Mouse (Mus musculus): Measurements from ENCODE around the gene Arnt. TPM values are rescaled to one million over a fixed set of nuclear protein-coding genes. Genes with fewer than 3 reads are reported as not detected.

The Arnt gene
- polyA plus RNA-seq, 1 experiment: 18.3 TPM

DNA sequence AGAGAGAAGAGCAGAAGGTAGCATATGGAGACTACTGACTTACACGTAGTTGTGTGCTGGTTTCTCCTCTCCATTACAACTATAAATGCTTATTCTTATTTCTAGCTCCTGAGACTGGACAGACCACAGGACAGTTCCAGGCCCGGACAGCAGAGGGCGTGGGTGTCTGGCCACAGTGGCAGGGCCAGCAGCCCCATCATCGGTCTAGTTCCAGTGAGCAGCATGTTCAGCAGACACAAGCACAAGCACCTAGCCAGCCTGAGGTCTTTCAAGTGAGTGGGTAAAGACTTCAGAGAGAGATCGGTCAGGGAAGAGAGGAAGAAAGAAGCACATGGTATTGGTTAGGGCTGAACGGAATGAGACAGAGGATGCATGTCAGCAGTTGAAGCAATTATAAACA, 60.2 kb downstream of the Arnt start:
- no peak overlapping the region for H3K27ac ChIP-seq (ENCODE audit: control insufficient read depth, insufficient read depth, low read depth, low read length, poor library complexity)
- 54% methylated on average over 6 of the region's 6 CpGs for WGBS

DNA sequence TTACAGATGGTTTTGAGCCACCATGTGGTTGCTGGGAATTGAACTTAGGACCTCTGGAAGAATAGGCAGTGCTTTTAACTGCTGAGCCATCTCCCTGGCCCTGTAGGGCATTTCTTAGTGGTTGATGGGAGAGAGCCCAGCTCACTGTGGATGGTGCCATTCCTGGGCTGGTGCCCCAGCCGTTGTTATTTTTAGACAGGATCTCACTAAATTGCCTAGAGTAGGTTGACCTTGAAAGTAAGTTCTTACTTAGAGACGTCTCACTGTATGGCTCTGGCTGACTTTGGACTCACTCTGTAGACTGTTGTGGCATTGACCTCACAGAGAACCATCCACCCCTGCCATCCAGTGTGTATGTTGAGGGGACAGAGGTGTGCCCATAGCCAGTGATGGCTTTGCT, 64.0 kb downstream of the Arnt start:
- no peak overlapping the region for H3K4me3 ChIP-seq (replicated peaks; ENCODE audit: control insufficient read depth, low read depth, low read length)
- H3K27ac ChIP-seq (ENCODE audit: control insufficient read depth, insufficient read depth, low read depth, low read length, poor library complexity): no peak overlapping the region
- WGBS: 81% methylated on average over 2 of the region's 2 CpGs
- TF ChIP-seq POLR2A (IDR thresholded peaks at IDR 0.05; ENCODE audit: borderline replicate concordance, control insufficient read depth, low read depth, low read length) (no peak), CTCF (IDR thresholded peaks at IDR 0.05; ENCODE audit: control insufficient read depth, insufficient read depth, low read length) (no peak)
- no peaks in the 10 kb centered on the region; the same call in 1 of the 2 replicates for H3K4me1 ChIP-seq (ENCODE audit: control insufficient read depth, insufficient read depth, low read length)

More for the DNA sequence above, 60.2 kb downstream of the Arnt start:
- Histone ChIP-seq H3K4me1 (ENCODE audit: control insufficient read depth, insufficient read depth, low read length) (no peaks in the 10 kb centered on the region; the same call in 1 of the 2 replicates), H3K4me3 (replicated peaks; ENCODE audit: control insufficient read depth, low read depth, low read length) (no peak overlapping the region)
- TF ChIP-seq CTCF (IDR thresholded peaks at IDR 0.05; ENCODE audit: control insufficient read depth, insufficient read depth, low read length): peak; percentile 86
- no peak for TF ChIP-seq POLR2A (IDR thresholded peaks at IDR 0.05; ENCODE audit: borderline replicate concordance, control insufficient read depth, low read depth, low read length)

DNA sequence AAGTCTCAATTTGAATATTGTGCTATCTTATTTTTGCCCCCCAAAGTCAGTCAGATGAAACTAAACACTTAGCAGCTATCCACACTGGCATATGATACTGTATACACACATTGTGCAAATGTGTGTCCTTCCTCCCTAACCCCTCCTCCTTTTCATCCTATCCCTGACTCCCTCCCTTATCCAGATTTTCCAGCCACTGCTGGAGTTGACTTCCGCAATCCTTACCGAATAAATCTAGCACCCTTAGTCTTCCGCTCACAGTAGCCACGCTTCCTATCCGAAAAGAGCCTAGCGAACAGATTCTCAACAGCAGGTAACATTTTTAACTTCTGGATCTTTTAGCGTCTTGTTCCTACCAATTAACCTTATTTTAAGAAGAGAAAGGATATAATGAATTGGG, 64.8 kb downstream of the Arnt start, which contains the start of gene Ctsk:
TSS of gene Ctsk (plus strand) at position 233 of the 400 bp plus-strand sequence.
- TF ChIP-seq POLR2A (IDR thresholded peaks at IDR 0.05; ENCODE audit: borderline replicate concordance, control insufficient read depth, low read depth, low read length) (no peak), CTCF (IDR thresholded peaks at IDR 0.05; ENCODE audit: control insufficient read depth, insufficient read depth, low read length) (no peak)
- Histone ChIP-seq H3K4me1 (ENCODE audit: control insufficient read depth, insufficient read depth, low read length) (no peaks in the 10 kb centered on the region; the same call in 1 of the 2 replicates), H3K4me3 (replicated peaks; ENCODE audit: control insufficient read depth, low read depth, low read length) (no peak within 1 kb of the TSS), H3K27ac (ENCODE audit: control insufficient read depth, insufficient read depth, low read depth, low read length, poor library complexity) (no peak within 1 kb of the TSS)
- 91% methylated on average over 7 of the region's 7 CpGs for WGBS

DNA sequence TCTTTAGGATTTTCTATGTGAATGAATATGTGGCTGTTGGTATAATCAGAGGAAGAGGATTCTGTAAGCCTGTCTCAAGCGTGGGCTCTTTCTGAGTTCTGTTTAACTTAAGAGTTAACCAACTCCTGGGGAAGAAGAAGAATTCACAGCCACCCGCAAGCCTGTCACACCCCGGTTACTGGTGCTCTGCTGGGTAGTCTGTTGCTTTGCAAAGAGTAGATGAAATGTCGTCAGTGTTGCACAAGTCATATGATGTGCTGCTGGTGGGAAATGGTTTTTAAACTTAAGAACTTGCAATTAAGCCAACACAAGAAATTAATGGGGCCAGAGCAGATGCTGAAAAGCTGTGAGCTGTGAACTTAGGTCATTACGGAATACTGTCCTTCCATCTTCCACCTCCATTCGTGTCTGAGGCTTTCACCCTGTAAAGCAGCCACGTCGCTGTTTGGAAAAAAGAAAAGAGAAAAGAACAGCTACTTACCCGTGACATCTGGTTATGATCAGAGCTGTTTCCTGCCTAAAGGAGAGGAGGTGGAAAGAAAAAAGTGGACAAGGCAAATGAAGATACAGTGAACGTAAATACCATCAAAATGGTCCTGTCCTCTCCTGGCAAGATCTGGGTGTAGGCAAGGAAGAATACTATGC, 65.4 kb downstream of the Arnt start:
- WGBS: 65% methylated on average over 10 of the region's 10 CpGs

DNA sequence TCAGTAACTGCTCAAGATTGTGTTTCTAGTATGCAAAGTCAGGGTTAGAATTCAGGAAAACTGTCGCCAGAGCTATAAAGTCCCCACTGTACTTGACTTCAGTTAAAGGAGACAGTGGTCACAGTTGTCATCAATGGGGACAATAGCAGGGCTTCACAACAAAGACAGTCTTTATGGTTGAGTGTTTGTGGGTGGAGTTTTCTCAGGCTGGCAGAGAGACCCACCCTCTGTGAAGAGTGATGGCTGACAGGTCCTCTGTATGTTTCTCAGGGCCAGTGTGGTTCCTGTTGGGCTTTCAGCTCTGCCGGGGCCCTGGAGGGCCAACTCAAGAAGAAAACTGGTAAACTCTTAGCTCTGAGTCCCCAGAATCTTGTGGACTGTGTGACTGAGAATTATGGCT, 68.1 kb downstream of the Arnt start:
- TF ChIP-seq POLR2A (IDR thresholded peaks at IDR 0.05; ENCODE audit: borderline replicate concordance, control insufficient read depth, low read depth, low read length): no peak
- TF ChIP-seq CTCF (IDR thresholded peaks at IDR 0.05; ENCODE audit: control insufficient read depth, insufficient read depth, low read length): no peak
- H3K27ac ChIP-seq (ENCODE audit: control insufficient read depth, insufficient read depth, low read depth, low read length, poor library complexity): no peak overlapping the region
- 63% methylated on average over 2 of the region's 2 CpGs for WGBS
- no peak overlapping the region for H3K4me3 ChIP-seq (replicated peaks; ENCODE audit: control insufficient read depth, low read depth, low read length)
- no peaks in the 10 kb centered on the region; the same call in 1 of the 2 replicates for H3K4me1 ChIP-seq (ENCODE audit: control insufficient read depth, insufficient read depth, low read length)

More for the DNA sequence above, 65.4 kb downstream of the Arnt start:
- Histone ChIP-seq H3K4me1 (ENCODE audit: control insufficient read depth, insufficient read depth, low read length) (no peaks in the 10 kb centered on the region; the same call in 1 of the 2 replicates), H3K27ac (ENCODE audit: control insufficient read depth, insufficient read depth, low read depth, low read length, poor library complexity) (no peak overlapping the region), H3K4me3 (replicated peaks; ENCODE audit: control insufficient read depth, low read depth, low read length) (no peak overlapping the region)
- TF ChIP-seq POLR2A (IDR thresholded peaks at IDR 0.05; ENCODE audit: borderline replicate concordance, control insufficient read depth, low read depth, low read length): no peak
- no peak for TF ChIP-seq CTCF (IDR thresholded peaks at IDR 0.05; ENCODE audit: control insufficient read depth, insufficient read depth, low read length)

DNA sequence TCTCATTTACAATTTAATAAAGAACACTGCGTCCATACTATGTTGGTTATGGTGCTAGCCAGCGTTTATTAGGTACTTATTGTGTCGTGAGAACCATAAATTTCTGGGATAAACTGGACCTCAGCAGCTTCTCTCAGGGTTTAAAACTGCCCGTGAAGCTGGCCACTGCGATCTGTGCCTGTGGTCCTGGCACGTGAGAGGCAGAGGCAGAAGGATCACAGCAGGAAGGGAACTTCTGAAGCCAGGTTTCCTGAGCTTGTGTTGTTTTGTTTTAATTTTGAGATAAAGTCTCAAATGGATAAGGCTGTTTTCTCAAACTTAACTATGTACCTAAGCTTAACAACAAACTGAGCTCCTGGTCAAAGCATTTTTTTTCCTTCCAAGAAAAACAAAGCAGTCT, 75.2 kb downstream of the Arnt start:
- WGBS: 37% methylated on average over 6 of the region's 6 CpGs
- H3K4me3 ChIP-seq (replicated peaks; ENCODE audit: control insufficient read depth, low read depth, low read length): no peak overlapping the region
- no peaks in the 10 kb centered on the region; the same call in 1 of the 2 replicates for H3K4me1 ChIP-seq (ENCODE audit: control insufficient read depth, insufficient read depth, low read length)
- H3K27ac ChIP-seq (ENCODE audit: control insufficient read depth, insufficient read depth, low read depth, low read length, poor library complexity): no peak overlapping the region
- no peak for TF ChIP-seq CTCF (IDR thresholded peaks at IDR 0.05; ENCODE audit: control insufficient read depth, insufficient read depth, low read length)
- TF ChIP-seq POLR2A (IDR thresholded peaks at IDR 0.05; ENCODE audit: borderline replicate concordance, control insufficient read depth, low read depth, low read length): no peak

DNA sequence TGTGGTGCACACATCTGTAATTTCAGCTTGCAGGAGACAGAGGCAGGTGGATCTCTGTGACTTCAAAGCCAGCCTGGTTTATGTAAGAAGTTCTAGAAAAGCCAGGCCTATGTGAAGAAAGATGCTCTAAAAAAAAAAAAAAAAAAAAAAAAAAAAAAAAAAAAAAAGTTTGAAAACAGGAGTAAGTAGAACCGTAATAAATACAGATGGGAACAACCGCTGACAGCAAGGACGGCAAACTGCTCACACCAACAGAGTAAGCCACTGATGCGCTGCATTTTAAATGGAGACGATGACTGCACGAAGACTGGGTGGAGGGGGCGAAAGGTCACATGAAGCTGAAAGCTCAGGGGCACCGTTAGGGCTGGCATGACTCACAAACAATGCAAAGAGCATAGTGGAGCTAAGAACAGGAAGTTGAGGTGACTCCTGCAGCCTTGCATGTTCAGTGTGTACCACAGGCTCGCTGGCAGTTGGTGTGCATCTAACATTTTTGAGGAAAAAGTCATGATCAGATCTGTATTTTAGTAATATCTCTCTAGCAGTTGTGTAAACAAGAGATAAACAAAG, 77.5 kb downstream of the Arnt start:
- WGBS: 8% methylated on average over 9 of the region's 9 CpGs
- no peak overlapping the region for H3K4me3 ChIP-seq (replicated peaks; ENCODE audit: control insufficient read depth, low read depth, low read length)
- H3K4me1 ChIP-seq (ENCODE audit: control insufficient read depth, insufficient read depth, low read length): peaks cover 4% of the 10 kb centered on the region; the same call in 1 of the 2 replicates
- H3K27ac ChIP-seq (ENCODE audit: control insufficient read depth, insufficient read depth, low read depth, low read length, poor library complexity): no peak overlapping the region
- TF ChIP-seq POLR2A (IDR thresholded peaks at IDR 0.05; ENCODE audit: borderline replicate concordance, control insufficient read depth, low read depth, low read length): no peak
- TF ChIP-seq CTCF (IDR thresholded peaks at IDR 0.05; ENCODE audit: control insufficient read depth, insufficient read depth, low read length): no peak

DNA sequence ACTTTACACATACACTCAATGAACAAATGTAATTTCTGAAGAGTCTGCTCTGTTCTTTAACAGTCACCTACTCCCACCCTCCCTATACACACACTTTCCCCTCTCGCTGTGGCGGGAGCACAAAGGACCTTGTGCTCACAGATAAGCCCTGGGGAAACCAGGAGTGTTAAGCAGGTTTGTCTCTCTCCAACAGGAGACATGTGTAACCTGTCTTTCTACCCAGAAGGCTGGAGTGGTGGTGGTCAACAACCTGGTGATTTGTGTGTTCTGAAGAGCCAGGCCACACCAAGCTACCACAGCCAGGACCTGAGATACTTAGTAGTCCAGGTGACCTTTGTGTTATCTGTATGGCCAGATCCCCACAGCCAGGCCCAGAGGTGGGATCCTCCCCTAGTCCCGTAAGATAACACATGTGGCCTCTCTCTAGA, 82.4 kb downstream of the Arnt start:
- Histone ChIP-seq H3K27ac (ENCODE audit: control insufficient read depth, insufficient read depth, low read depth, low read length, poor library complexity) (peak overlapping the region; percentile 65), H3K4me1 (ENCODE audit: control insufficient read depth, insufficient read depth, low read length) (peaks cover 13% of the 10 kb centered on the region)

More for the DNA sequence above, 82.4 kb downstream of the Arnt start:
- TF ChIP-seq CTCF (IDR thresholded peaks at IDR 0.05; ENCODE audit: control insufficient read depth, insufficient read depth, low read length): no peak
- no peak for TF ChIP-seq POLR2A (IDR thresholded peaks at IDR 0.05; ENCODE audit: borderline replicate concordance, control insufficient read depth, low read depth, low read length)
- no peak overlapping the region for H3K4me3 ChIP-seq (replicated peaks; ENCODE audit: control insufficient read depth, low read depth, low read length)
- 58% methylated on average over 3 of the region's 3 CpGs for WGBS

Data from bone marrow, adult 2 months (tissue).